Mouse (Mus musculus) large intestine, adult 2 months (tissue): Measurements from ENCODE around the gene Vps51. TPM values are rescaled to one million over a fixed set of nuclear protein-coding genes. Genes with fewer than 3 reads are reported as not detected.
"Not testable (repeated sequence)": the region's sequence is repeated elsewhere in the genome, so short reads cannot be mapped to it uniquely, and the experiment has no call there.

ENCODE experiments used
- DNase-seq: peaks from one replicate; pipeline ENCODE4 v3.0.0-alpha.2; 2012; ENCODE audit warnings: low read depth, low spot score
- WGBS: fragments of 180-500 bp; shearing (Covaris S2); methylation state at CpG from one replicate; pipeline ENCODE4 v1.1.7; 2018; 5-methylcytosine and 5-hydroxymethylcytosine counted together
- polyA plus RNA-seq: library from polyadenylated mRNA; depleted of rRNA; stranded (reverse); fragments of >200 nt; gene quantifications from 2 replicates; pipeline ENCODE4 v1.2.3, GENCODE M21; 2012

Gene Vps51
- polyA plus RNA-seq, 1 experiment = 77.1 TPM

DNA sequence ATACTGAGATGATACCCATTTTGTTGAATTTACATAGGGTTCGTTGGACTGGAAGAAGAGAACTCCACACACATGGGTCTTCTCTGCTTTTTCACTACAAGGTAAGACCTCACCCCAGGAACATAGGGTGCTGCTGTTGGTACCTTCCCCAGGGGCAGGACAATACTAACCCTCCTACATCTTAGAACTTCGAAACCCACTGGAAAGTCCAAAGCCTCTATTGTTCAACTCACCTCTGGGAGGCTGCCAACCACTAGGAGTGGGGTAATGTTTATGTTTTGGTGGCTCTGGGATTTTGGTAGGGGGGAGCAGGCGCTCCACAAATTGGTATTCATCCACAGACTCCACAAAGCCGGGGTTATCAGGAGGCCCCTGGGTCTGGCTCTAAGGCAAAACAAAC lies 20.3 kb downstream of the Vps51 start:
- DNase-seq = no peak
- WGBS = 30% methylated on average over 4 of the region's 4 CpGs

- DNase-seq = no peak
- WGBS = 54% methylated on average over 5 of the region's 5 CpGs
Observed at GRCm38 (mm10) chr19:6054296-6054695, 22.7 kb downstream of the Vps51 start.

GRCm38 (mm10) chr19:6052516-6052915 lies 24.5 kb downstream of the Vps51 start:
- DNase-seq = no peak
- 79% methylated on average over 7 of the region's 7 CpGs for WGBS

- WGBS = 86% methylated on average over 11 of the region's 11 CpGs
- no peak for DNase-seq
Observed at GRCm38 (mm10) chr19:6048681-6049410, 28.2 kb downstream of the Vps51 start.

DNA sequence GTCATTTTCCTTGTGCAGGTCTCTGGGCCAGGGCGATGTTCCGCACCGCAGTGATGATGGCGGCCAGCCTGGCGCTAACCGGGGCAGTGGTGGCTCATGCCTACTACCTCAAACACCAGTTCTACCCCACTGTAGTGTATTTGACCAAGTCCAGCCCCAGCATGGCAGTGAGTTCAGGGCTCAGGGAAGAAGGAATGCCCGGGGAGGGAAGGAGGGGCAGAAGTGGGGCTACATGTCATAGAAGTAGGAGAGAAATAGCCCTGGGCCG lies 29.2 kb downstream of the Vps51 start:
- WGBS = 70% methylated on average over 8 of the region's 8 CpGs
- no peak for DNase-seq

- no peak for DNase-seq
- WGBS = under 1% methylated on average over 44 of the region's 44 CpGs
Observed at GRCm38 (mm10) chr19:6047154-6047898, 29.7 kb downstream of the Vps51 start.

DNA sequence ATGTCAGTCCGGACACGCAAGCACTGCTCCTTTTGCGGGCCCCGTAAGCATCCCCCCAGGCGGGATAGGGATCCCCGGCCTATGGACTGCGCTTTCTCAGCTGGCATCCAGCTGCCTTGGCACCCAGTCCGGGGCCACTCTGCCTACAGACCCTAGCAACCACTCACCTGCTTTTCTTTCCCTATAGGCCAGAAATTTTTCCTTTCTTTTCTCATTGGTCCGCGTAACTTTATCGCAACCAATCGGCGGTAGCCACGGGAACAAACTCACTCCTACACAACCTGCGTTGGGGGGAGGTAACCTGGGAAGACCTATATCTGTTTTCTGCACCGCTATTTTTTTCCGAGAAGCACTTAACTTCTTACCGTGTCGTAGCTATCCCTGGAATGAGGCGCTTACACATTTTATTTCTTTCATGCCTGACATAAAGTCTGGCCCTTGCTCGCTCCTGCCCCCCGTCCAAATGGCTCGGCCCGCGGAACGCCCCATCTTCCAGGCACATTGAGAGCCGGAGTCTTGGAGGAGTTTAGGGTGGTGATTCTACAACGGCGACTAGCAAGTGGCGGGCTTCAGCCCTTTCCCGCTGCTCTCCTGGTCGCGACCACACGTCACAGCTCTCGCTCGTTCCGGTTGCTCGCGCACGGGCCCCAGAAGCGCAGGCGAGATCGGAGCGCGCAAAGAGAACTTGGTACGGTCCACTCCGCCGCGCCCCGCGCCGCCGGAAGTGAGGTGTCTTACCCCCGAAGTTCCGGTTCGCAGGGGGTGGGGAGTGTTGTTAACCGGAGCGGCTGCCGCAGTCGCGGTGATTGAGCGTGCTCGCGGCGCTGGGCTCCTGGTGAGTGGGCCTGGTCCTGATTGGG lies 30.5 kb downstream of the Vps51 start, which contains the start of gene Syvn1:
Syvn1 (plus strand) TSS at position 283 of the 860 bp plus-strand sequence.
- WGBS = under 1% methylated on average over 65 of the region's 65 CpGs

GRCm38 (mm10) chr19:6045366-6046293 lies 31.4 kb downstream of the Vps51 start:
- WGBS = 9% methylated on average over 20 of the region's 20 CpGs
- DNase-seq = no peak

More for the DNA sequence above, 30.5 kb downstream of the Vps51 start, which contains the start of gene Syvn1:
- peak; percentile 91 for DNase-seq

DNA sequence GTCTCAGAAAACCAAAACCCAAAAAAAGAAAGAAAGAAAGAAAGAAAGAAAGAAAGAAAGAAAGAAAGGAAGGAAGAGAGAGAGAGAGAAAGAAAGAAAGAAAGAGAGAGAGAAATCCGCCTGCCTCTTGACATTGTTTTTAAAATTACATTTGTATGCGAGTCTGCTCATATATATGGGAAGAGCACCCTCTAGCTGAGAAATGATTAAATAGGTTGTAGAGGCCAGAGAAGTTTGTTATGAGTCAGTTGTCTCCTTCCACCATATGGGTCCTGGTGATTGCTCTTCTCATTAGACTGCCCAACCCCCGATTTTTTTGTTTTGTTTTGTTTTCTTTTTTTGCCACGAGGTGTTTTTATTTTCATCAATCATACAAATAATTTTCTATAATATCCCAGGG lies 32.9 kb downstream of the Vps51 start:
- not testable (repeated sequence) for DNase-seq
- 23% methylated on average over 4 of the region's 4 CpGs for WGBS

- 83% methylated on average over 9 of the region's 9 CpGs for WGBS
- no peak for DNase-seq
Observed at GRCm38 (mm10) chr19:6042293-6042692, 34.7 kb downstream of the Vps51 start.

- DNase-seq = no peak
Observed at GRCm38 (mm10) chr19:6040002-6040401, 37.0 kb downstream of the Vps51 start.

DNA sequence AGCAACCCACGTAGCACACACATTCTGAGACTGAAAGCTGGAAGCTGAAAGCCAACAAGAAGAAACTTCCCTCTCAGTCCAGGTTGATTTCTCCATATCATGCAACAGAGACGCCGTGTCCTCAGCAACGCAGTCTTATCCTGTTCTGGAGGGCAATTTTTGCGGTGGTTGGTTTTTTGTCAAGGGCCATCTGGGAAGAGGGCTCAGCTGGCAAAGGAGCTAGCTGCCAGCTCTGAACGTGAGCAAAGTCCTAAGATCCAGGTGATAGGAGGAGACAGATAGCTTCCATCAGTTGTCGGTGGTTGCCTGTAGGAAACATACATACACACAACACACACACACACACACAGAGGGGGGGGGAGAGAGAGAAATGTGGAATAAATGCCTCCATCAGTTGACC lies 38.7 kb downstream of the Vps51 start:
- no peak for DNase-seq
- 77% methylated on average over 7 of the region's 7 CpGs for WGBS

GRCm38 (mm10) chr19:6037695-6038094 lies 39.3 kb downstream of the Vps51 start:
- DNase-seq = no peak

GRCm38 (mm10) chr19:6035966-6036585 lies 41.0 kb downstream of the Vps51 start:
- no peak for DNase-seq
- WGBS = 34% methylated on average over 9 of the region's 9 CpGs

- 64% methylated on average over 14 of the region's 14 CpGs for WGBS
- no peak for DNase-seq
Observed at GRCm38 (mm10) chr19:6030520-6031280, 46.3 kb downstream of the Vps51 start.

GRCm38 (mm10) chr19:6029426-6029825 lies 47.6 kb downstream of the Vps51 start:
- WGBS = 79% methylated on average over 9 of the region's 9 CpGs
- DNase-seq = no peak

DNA sequence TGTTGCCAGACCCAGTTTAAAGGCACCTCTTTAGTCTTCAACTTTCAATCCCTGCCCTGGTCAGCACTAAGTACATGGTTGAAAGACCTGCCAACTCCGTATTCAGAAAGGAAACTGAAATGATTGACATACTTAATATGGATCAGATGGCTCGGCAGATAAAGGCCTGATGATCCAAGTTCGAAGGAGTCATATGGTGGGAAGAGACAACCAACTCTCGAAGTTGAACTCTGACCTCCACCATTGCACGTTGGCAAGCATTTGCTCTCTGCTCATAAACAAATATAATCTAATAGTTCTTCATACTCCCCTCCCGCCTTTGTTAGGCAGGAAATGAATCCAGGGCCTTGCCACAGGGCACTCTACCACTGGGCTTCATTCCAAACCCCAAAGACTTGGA lies 48.0 kb downstream of the Vps51 start:
- DNase-seq = no peak
- 28% methylated on average over 6 of the region's 6 CpGs for WGBS

- no peak for DNase-seq
- WGBS = 78% methylated on average over 7 of the region's 7 CpGs
Observed at GRCm38 (mm10) chr19:6023930-6024329, 53.1 kb downstream of the Vps51 start.
